Mouse (Mus musculus) urinary bladder, adult 18-20 months (tissue): ENCODE measurements around the gene Klrg2.

ENCODE experiments used
- DNase-seq, 2 experiments: peaks; one replicate each; pipeline ENCODE4 v3.0.0; 2022; ENCODE audit warnings: low spot score in 2 of 2, mixed read lengths in 2 of 2

Klrg2 gene

DNA sequence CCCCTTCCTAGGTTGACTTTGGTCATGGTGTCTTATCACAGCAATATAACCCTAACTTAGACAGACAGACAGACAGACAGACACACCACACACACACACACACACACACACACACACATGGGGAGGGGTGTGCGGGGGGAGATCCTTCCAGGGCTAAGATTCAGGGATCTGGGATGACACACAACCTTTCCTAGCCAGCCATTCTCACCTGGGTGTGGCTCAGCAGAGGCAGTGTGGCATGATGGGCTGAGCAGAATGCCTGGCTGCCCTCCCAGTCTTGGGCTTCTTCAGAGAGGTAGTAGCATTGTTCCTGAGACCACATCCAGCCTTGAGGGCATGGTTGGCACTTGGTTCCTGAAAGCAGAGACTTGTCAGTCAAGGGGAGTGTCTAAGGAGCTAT, 7.5 kb downstream of the Klrg2 start:
- no peak for DNase-seq

- DNase-seq: no peak
Measured at GRCm38 (mm10) chr6:38627486-38627885, 9.6 kb downstream of the Klrg2 start.

DNA sequence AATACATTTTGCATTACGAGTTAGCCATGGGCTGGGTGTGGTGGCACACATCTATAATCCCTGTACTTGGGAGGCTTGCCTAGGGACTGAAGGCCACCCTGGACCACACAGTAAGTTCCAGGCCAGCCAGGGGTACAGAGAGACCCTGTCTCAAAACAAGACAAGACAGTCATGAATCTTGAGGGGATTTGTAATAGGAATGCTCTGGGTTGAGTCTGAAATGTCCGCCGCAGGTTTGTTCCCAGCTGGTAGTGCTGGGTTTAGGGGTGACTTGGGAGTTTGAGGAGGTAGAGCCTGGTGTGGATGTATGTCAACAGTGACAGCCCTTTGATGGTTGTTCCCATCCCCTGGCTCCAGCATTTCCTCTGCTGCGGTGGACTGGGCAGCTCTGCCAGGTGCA, 10.0 kb downstream of the Klrg2 start:
- no peak for DNase-seq

GRCm38 (mm10) chr6:38626086-38626485, 11.0 kb downstream of the Klrg2 start:
- DNase-seq: no peak

- no peak for DNase-seq
Measured at GRCm38 (mm10) chr6:38624439-38624838, 12.6 kb downstream of the Klrg2 start.

DNA sequence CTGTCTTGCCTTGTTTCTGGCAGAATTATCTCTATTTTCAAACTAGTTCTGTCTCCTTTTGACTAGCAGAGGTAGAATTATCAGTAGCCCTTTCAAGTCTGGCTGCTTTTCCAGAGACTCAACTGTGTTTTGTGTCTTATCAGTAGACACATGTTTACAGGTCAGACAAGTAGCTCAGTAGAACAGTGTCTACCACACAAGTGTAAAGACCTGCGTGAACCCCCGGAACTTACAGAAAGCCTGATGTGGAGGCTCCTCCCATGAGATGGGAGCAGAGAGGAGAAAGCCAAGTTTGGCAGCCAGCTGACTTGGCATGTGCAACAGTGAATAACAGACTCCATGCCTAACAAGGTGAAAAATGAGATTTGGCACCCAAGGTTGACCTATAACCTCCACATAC, 13.6 kb downstream of the Klrg2 start:
- DNase-seq: no peak

DNA sequence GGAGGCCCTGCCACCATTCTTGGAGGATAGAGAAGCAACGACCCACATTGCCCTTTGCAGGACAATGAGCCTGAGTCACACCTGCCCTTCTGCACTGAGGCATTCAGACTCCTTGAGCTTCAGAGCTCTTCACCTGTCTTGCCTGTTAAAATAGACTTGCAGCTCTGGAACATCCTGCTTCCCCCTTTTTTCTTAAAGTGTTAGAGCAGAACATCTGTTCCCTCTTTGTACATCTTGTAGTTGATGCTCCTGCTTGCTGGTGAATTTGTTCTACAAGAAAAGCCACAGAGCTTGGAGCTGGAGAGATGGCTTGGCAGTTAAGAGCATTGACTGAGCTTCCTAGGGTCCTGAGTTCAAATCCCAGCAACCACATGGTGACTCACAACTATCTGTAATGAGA, 14.6 kb downstream of the Klrg2 start:
- DNase-seq: no peak

DNA sequence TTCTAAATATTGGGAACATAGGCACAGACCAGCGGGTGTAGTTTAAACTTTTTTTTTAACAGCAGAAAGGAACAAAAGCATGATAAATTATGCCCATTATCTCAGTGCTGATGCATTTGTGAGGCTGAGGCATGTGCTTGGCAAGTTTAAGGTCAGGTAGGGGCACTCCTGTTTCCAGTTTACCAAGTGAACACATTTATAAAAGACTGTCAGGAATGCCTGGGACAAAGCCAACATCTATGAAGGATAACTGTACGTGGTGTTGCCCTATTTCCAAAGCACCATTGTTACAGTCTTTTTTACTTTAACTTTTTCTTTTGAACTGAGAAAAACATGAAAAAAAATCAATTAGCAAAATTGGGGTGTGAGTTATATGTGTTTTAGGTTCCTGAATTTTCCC, 27.1 kb downstream of the Klrg2 start:
- DNase-seq: no peak

DNA sequence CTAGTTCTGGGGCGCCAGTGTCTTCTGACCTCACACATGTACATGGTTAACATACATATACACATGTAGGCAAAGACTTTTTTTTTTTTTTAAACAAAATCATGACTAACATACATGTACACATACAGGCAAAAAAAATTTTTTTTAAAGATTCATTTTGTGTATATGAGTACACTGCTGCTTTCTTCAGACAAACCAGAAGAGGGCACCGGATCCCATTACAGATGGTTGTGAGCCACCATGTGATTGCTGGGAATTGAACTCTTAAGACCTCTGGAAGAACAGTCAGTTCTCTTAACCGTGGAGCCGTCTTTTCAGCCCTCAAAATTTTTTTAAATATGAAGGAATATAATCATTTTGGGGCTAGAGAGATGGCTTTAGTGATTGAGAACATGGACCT, 39.6 kb downstream of the Klrg2 start:
- no peak for DNase-seq

GRCm38 (mm10) chr6:38581711-38582110, 55.3 kb downstream of the Klrg2 start:
- no peak for DNase-seq

- DNase-seq: no peak
Measured at GRCm38 (mm10) chr6:38580112-38580857, 56.8 kb downstream of the Klrg2 start.

DNA sequence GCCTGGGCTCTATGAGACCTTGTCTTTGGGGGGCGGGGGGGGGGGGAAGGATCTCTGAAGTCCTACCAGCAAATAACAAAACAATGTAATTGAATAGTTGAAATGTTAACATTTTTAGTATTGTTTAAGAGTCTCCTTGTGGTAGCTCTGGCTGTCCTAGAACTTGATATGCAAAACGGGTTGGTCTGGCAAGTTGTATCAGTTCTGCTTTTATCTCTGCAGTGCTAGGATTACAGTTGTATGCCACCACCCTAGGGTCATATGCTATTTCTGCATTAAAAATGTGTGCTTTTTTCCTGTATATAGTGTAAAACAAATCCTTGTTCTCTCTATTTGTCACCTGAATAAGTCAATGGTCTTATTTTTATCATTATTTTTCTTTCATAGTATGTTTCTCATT, 60.9 kb downstream of the Klrg2 start:
- DNase-seq: no peak
